Mouse (Mus musculus): ENCODE measurements at regions not wholly inside any gene's neighbourhood (a gene's known extent, or its start where the extent isn't known, plus 50 kb on each side); places are given as distances from the start of the nearest gene placed in this dataset.

- TF ChIP-seq CHD1 (IDR thresholded peaks at IDR 0.05; ENCODE audit: low read depth, low read length) (no peak), CTCF (IDR thresholded peaks at IDR 0.05 in 2 of 3, conservative IDR thresholded peaks at IDR 0.05 in 1 of 3; ENCODE audit: control insufficient read depth in 1 of 3, insufficient read depth in 1 of 3, low read depth in 2 of 3, low read length in 3 of 3, poor library complexity in 1 of 3, severe bottlenecking in 1 of 3) (no peak), USF2 (IDR thresholded peaks at IDR 0.05; ENCODE audit: borderline replicate concordance in 1 of 2, insufficient read depth in 1 of 2, low read depth in 1 of 2, low read length in 2 of 2) (no peak), MXI1 (IDR thresholded peaks at IDR 0.05; ENCODE audit: low read depth, low read length) (no peak), NELFE (IDR thresholded peaks at IDR 0.05; ENCODE audit: low read depth, low read length) (no peak), TCF12 (IDR thresholded peaks at IDR 0.05; ENCODE audit: low read depth, low read length) (no peak)
Measured at GRCm38 (mm10) chr17:54735836-54736235, 437.0 kb upstream of the Slc5a7 start.

Measured in MEL (cell line).